Mouse (Mus musculus) kidney, postnatal 0 days (tissue): Measurements from ENCODE around the gene Cib4. TPM values are rescaled to one million over a fixed set of nuclear protein-coding genes. Genes with fewer than 3 reads are reported as not detected.

ENCODE experiments used
- ATAC-seq: fragments of 200-750 bp; cut with Nextera tagmentation; replicated peaks from 2 replicates; pipeline ENCODE4 v1.8.0; 2017; ENCODE audit warnings: low read depth, moderate number of reproducible peaks, moderate TSS enrichment, moderate library complexity; ENCODE audit not compliant: low FRiP score
- DNase-seq: peaks from one replicate; pipeline ENCODE4 v3.0.0-alpha.2; 2016; ENCODE audit warnings: low spot score
- H3K27ac ChIP-seq: fragments of 300-500 bp; sonication (generic); 2 replicates; pipeline ENCODE4 v1.5.1; 2014; ENCODE audit warnings: mild to moderate bottlenecking
- H3K27me3 ChIP-seq: fragments of 300-500 bp; sonication (generic); 2 replicates; pipeline ENCODE4 v1.6.1; 2014; ENCODE audit warnings: low read length, mixed read lengths; ENCODE audit not compliant: insufficient read depth
- H3K36me3 ChIP-seq: fragments of 300-500 bp; sonication (generic); 2 replicates; pipeline ENCODE4 v1.6.1; 2014; ENCODE audit warnings: low read length, mixed read lengths; ENCODE audit not compliant: insufficient read depth
- H3K4me1 ChIP-seq: fragments of 300-500 bp; sonication (generic); replicated peaks from 2 replicates; pipeline ENCODE4 v1.6.1; 2014; ENCODE audit warnings: antibody characterized with exemption, low read length, mixed read lengths; ENCODE audit not compliant: insufficient read depth
- H3K4me2 ChIP-seq: fragments of 300-500 bp; sonication (generic); 2 replicates; pipeline ENCODE4 v1.6.1; 2014; ENCODE audit warnings: mild to moderate bottlenecking, low read length, moderate library complexity, mixed read lengths
- H3K4me3 ChIP-seq: fragments of 300-500 bp; sonication (generic); replicated peaks from 2 replicates; pipeline ENCODE4 v1.5.1; 2014; ENCODE audit warnings: low read depth, low read length
- H3K9ac ChIP-seq: fragments of 300-500 bp; sonication (generic); 2 replicates; pipeline ENCODE4 v1.6.1; 2014; ENCODE audit warnings: low read depth, low read length
- H3K9me3 ChIP-seq: fragments of 300-500 bp; sonication (generic); replicated peaks from 2 replicates; pipeline ENCODE4 v1.6.1; 2016; ENCODE audit warnings: low read length, inconsistent platforms, mixed read lengths
- CTCF ChIP-seq: IDR thresholded peaks from 2 replicates; pipeline ENCODE4 v1.5.1; 2016; ENCODE audit warnings: antibody characterized with exemption, low read depth, mild to moderate bottlenecking, moderate library complexity
- WGBS: fragments of 180-500 bp; shearing (Covaris S2); extraction: QIAGEN DNeasy Blood & Tissue Kit; methylation state at CpG from one replicate; pipeline ENCODE4 v1.1.7; 2014; 5-methylcytosine and 5-hydroxymethylcytosine counted together
- polyA plus RNA-seq: library from polyadenylated mRNA; unstranded; fragments of >200 nt; fragmentation: Nextera tagmentation; extraction: Ambion mirVana; gene quantifications from 2 replicates; pipeline ENCODE4 v1.2.1, GENCODE M21; 2015

Cib4 gene
- polyA plus RNA-seq, 1 experiment from 2014 or later = not detected

DNA sequence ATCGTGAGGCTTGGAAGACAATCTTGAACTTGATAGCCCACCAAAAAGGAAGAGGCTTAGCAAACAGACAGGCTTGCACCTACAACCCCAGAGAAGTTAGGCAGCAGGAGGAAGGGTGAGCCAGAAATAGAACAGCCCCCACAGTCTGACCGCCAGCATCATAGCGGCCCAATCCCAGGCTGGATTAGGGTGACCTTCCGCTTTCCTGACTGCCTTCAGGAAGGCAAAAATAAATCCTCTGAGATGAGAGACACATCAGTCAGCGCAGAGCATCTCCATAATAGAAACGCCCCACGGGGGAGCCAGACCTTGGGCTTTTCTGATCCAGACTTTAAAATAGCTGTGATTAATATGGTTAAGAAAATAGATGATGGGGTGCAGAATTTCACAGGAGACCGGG lies 9.3 kb upstream of the Cib4 start:
- Histone ChIP-seq H3K4me1 (no peaks in the 10 kb centered on the region), H3K4me3 (no peak overlapping the region), H3K9ac (no peak overlapping the region), H3K27ac (no peak overlapping the region), H3K27me3 (no peaks in the 10 kb centered on the region), H3K36me3 (no peaks in the 10 kb centered on the region), H3K4me2 (no peak overlapping the region), H3K9me3 (no peaks in the 10 kb centered on the region)
- DNase-seq (no peak), ATAC-seq (no peak)
- no peak for TF ChIP-seq CTCF
- WGBS = 69% methylated on average over 8 of the region's 8 CpGs

DNA sequence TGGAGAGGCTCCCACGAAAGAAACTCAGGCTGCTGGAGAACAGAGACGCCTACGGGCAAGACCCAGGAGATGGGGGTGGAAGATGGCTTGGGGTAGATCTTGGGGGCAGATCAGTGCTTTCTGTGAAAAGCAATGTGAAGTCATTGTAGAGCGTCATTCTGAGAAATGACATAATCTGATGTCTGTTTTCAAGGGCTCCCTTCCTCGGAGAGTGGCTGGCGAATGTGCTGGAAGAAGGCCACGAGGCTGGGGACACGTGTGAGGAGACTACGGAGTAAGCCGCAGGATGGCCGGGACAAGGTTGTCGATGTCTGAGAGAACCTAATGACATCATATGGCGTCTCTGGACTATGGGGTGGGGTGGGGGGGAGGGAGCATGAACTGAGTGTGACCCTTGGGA lies 8.3 kb upstream of the Cib4 start:
- WGBS = 90% methylated on average over 13 of the region's 13 CpGs
- no peak for ATAC-seq
- H3K9me3 ChIP-seq = no peaks in the 10 kb centered on the region

DNA sequence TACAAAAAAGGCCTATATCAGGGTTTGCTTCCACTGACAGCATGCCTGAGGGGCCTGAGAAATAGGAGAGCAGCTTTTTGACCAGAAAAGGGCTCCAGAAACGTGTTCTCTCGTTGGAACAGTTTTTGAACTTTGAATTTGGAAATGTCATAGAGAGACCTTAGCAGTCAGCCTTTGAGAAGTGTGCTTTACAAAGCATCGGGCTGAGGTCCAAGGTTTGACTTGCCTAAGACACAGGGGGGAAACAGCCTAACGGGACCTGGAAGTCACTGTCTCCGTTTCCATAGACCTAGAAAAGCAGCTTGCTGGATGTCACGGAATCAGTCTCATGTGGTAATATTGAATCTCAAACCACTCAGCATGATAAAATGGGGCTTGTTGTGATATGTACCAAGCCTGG lies 6.4 kb upstream of the Cib4 start:
- H3K36me3 ChIP-seq = no peaks in the 10 kb centered on the region
- no peak overlapping the region for H3K9ac ChIP-seq
- 82% methylated on average over 6 of the region's 6 CpGs for WGBS
- H3K27me3 ChIP-seq = no peaks in the 10 kb centered on the region
- no peak overlapping the region for H3K4me3 ChIP-seq
- ATAC-seq = no peak
- no peaks in the 10 kb centered on the region for H3K4me1 ChIP-seq
- TF ChIP-seq CTCF = no peak
- no peak overlapping the region for H3K4me2 ChIP-seq
- DNase-seq = no peak
- no peaks in the 10 kb centered on the region for H3K9me3 ChIP-seq
- H3K27ac ChIP-seq = no peak overlapping the region

More for the DNA sequence above, 8.3 kb upstream of the Cib4 start:
- TF ChIP-seq CTCF = no peak
- H3K27me3 ChIP-seq = no peaks in the 10 kb centered on the region
- no peak overlapping the region for H3K4me2 ChIP-seq
- no peak overlapping the region for H3K9ac ChIP-seq
- H3K4me3 ChIP-seq = no peak overlapping the region
- no peaks in the 10 kb centered on the region for H3K36me3 ChIP-seq
- no peak for DNase-seq
- no peaks in the 10 kb centered on the region for H3K4me1 ChIP-seq
- no peak overlapping the region for H3K27ac ChIP-seq

DNA sequence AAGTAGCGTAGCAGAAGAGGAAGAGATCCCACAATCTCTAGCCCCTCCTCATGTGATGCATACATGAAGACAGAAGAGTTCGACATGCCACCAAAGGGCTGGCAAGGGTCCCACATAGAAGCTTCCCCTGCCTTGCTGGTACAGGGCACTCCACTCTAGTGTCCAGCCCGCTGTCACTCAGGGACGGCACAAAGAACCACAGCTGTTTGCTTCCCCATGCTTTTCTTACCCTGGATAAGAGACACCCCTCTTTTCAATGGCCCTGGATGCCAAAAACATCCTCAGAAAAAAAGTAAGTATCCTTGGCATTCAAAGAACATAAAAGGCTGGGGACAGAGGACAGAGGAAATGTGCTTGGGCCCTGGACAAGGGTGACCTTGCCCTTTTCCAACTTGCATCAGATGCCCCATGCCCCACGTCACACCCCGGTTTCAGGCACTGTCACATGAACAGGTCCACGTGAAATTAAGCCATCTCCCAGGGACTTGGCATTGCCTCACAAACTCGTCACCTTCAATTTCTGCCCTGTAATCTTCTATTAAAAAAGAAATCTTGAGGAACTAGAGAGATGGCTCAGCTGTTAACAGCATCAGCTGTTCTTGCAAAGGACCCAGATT lies 5.5 kb upstream of the Cib4 start:
- Histone ChIP-seq H3K36me3 (no peaks in the 10 kb centered on the region), H3K27ac (no peak overlapping the region), H3K4me1 (no peaks in the 10 kb centered on the region), H3K9ac (no peak overlapping the region), H3K4me2 (no peak overlapping the region), H3K4me3 (no peak overlapping the region), H3K9me3 (no peaks in the 10 kb centered on the region), H3K27me3 (no peaks in the 10 kb centered on the region)
- TF ChIP-seq CTCF = no peak
- ATAC-seq (no peak), DNase-seq (no peak)
- WGBS = 83% methylated on average over 8 of the region's 8 CpGs

DNA sequence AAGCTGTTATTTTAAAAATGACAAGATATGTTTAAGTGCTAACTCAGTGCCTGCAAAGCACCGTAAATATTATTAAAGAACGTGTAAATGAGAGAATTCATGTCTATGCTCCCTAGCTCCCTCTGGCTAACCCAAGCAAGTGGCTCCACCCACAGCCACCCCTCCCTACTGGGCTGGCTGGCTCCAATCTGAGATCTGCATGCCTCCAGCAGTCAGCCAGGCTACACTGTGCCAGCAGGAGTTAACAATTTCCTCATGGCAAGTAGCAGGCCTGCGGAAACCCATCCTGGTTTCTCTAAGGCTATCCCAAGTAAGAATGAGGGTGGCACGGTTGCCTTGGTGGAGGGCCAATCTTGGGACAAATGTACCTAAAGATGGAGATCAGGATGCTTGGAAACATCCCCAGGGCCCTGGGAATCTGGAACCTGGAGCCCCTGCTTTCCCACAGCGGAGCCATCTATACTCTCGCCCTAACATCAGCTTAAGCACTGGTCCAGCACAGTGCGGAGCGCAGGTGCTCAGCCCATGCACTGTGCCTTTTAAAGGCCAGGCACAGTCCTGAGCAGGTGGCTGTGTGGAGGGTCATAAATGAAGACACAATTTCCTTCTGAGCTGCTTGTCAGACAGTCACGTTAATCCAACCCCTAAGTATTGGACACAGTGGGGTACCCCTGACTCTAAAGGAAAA lies 4.8 kb upstream of the Cib4 start:
- H3K27ac ChIP-seq = no peak overlapping the region
- H3K4me1 ChIP-seq = no peaks in the 10 kb centered on the region
- H3K4me3 ChIP-seq = no peak overlapping the region
- H3K36me3 ChIP-seq = no peaks in the 10 kb centered on the region
- H3K9me3 ChIP-seq = no peaks in the 10 kb centered on the region
- WGBS = 59% methylated on average over 9 of the region's 9 CpGs
- peak; percentile 14; the same call in 1 of the 2 replicates for TF ChIP-seq CTCF
- H3K9ac ChIP-seq = no peak overlapping the region
- ATAC-seq = no peak
- no peaks in the 10 kb centered on the region for H3K27me3 ChIP-seq
- no peak overlapping the region for H3K4me2 ChIP-seq
- no peak for DNase-seq

DNA sequence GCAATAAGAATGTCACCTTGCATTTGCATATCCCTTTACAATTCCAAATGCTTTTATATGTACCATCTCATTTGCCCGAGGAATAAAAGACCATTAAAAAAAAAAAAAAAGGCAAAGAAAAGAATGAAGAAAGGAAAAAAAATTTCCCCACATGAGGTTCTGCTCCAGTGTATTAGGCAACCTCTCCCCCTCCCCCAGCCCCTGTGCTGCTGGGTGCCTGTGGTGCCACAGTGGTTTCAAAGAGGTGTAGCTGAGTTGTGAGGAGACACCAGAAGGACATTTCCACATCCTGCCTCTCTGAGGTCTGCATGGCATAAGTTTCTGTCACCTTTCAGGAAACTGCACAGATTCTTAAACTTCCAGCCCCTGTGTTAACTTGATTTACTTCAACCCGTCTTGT lies 3.0 kb upstream of the Cib4 start:
- DNase-seq (no peak), ATAC-seq (no peak)
- no peak overlapping the region for H3K4me2 ChIP-seq
- no peak for TF ChIP-seq CTCF
- H3K36me3 ChIP-seq = no peaks in the 10 kb centered on the region
- H3K9me3 ChIP-seq = no peaks in the 10 kb centered on the region
- H3K9ac ChIP-seq = no peak overlapping the region
- H3K4me3 ChIP-seq = no peak overlapping the region
- H3K4me1 ChIP-seq = no peaks in the 10 kb centered on the region
- H3K27ac ChIP-seq = no peak overlapping the region
- H3K27me3 ChIP-seq = no peaks in the 10 kb centered on the region
- WGBS = 49% methylated on average over 2 of the region's 2 CpGs
